Mouse (Mus musculus) urinary bladder, adult 2 months (tissue): ENCODE results near the gene Crcp. TPM values are rescaled to one million over a fixed set of nuclear protein-coding genes. Genes with fewer than 3 reads are reported as not detected.
A peak's percentile ranks its signal among the peaks of the same experiment; 100 is the strongest.

Source experiments
- DNase-seq: peaks from one replicate; pipeline ENCODE4 v3.0.0; 2022; ENCODE audit warnings: low spot score
- polyA plus RNA-seq: library from polyadenylated mRNA; depleted of rRNA; stranded (reverse); fragments of >200 nt; gene quantifications from 2 replicates; pipeline ENCODE4 v1.2.3, GENCODE M21; 2012

The Crcp gene
- polyA plus RNA-seq, 1 experiment = 26.6 TPM

DNA sequence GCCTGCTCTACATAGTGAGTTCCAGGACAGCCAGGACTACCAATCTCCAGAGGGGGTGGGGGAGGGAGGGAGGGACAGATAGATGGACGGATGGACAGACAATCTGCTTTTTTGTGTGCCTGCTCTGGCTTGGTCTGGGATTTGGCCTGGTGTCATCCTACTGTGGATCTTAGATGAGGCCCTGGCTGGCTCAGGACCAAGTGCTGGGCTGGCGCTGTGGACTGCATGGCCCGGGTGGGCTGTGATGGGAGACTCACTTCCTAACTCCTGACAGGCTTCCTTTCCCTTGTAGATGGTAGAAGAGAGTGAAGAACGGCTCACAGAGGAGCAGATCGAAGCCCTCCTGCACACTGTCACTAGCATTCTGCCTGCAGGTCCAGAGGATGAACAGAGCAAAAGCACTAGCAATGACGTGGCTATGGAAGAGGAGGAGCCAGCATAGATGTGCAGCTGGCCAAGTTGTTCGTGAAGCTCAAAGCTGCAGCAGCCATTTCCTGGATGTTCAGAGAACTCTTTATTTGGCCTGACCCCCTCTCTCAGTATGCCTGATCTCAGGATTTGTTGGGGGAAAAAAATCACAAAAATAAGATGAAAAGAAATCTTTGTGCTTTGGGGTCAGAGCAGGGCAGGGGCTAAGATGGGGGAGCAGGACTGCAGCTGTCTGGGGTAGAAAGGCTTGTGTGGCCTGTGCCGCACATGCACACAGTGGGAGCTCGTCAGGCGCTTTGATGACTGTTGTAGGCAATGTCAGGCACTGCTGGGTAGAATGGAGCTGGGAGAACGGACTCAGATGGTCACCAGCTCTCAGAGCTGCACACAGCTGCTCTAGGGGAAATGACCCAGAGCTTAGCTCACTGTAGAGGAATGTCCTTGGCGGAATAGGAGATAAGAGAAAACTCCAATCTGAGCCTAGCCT is 30.6 kb downstream of the Crcp start:
- no peak for DNase-seq

DNA sequence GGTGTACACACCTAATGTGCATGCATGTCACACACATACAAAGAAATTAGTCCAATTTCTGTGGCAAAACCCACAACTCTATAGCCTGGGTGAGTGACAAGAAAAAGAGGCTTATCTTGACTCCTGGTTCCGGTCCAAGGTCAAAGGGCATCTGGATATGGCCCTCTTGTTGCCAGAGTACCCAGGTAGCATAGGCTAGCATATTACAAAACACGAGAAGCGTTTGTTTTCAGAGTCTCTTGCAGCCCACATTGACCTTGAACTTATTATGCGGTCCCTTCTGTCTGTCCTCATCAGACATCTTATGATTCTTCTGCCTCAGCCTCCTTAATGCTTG is 31.2 kb downstream of the Crcp start:
- no peak for DNase-seq

DNA sequence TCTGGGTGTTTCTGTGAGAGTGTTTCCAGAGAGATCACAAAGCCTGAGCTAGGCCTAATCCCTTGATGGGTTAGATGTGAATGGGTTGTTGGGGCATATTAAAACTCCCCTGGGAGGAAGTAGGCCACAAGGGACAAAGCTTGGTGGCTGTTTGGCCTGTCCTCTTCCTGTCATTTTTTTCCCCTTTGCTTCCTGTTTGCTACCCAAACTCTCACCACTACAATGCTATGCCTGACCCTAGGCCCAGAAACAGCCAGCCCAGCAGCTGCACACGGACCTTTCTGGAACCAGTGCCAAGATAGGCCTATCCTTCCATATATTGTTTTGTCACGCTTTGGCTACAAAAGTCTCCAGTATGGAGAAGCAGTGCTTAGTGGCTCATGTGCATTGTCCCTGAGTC is 33.0 kb downstream of the Crcp start:
- no peak for DNase-seq

DNA sequence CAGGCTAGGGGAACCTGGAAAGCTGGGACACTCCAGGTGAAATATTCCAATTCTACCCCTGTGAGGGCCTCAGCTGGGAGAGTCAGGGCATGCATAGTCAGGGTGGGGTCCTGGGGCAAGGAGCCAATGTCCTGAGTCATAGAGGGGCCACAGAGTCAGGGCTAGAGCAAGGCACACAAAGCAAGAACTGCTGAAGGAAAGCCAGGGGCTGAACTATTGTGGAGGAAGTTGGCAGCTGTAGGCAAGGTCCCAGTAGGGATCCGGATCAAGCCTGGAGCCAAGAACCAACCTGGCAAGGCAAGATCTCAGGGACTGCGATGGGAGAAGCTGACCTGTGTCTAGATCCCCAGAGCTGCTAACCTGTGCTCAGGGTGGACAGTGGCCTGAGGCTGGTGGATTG is 34.7 kb downstream of the Crcp start:
- DNase-seq = no peak

DNA sequence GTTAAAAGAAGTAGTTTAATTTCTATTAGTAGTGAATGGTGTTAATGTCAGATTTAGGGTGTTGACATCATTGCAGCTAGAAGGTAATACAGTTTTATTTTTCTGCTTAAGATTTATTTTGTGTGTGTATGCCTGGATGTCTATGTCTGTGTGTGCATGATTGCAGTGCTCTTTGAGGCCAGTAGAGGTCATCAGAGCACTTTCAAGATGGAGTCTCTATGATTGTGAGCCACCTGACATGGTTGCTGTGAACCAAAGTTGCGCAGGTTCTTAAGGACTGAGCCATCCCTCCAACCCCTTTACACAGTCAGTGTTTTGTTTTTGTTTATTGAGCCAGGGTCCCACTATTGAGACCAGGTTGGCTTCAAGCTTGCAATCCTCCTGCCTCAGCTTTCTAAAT is 36.5 kb downstream of the Crcp start:
- no peak for DNase-seq

DNA sequence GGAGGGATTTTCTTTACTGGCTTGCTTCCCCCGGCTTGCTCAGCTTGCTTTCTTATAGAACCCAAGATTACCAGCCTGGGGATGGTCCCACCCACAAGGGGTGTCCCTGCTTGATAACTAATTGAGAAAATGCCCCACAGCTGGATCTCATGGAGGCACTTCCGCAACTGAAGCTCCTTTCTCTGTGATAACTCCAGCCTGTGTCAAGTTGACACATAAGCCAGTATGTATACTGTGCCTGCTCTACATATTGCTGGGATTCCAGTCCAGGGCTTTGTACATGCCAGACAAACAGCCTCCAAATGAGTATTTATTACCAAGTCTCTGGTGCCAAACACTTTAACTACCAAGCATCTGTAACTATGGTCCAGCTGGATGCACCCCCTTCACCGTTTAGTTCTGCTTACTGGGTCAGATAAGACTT is 38.8 kb downstream of the Crcp start:
- no peak for DNase-seq

DNA sequence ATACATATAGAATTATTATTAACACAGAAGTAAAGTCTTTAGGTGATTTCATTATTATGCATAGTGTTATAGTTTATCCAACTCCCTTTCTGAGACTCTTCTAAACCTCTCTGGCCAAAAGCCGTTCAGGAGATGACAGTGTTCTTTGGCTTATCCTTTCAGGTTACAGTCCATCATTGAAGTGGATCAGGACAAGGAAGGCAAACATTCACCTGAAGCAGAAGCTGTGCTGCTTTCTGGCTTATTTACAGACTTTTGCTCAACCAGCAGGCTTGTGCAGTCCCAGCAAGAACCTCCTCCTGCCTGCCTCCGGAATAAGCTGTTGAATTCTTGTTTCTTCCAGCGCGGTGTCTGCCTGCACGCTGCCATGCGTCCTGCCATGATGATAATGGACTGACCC is 43.9 kb downstream of the Crcp start, which contains the start of gene Tpst1:
Gene Tpst1, plus strand, starts transcription at position 301 of the 400 bp plus-strand sequence.
- DNase-seq = no peak

DNA sequence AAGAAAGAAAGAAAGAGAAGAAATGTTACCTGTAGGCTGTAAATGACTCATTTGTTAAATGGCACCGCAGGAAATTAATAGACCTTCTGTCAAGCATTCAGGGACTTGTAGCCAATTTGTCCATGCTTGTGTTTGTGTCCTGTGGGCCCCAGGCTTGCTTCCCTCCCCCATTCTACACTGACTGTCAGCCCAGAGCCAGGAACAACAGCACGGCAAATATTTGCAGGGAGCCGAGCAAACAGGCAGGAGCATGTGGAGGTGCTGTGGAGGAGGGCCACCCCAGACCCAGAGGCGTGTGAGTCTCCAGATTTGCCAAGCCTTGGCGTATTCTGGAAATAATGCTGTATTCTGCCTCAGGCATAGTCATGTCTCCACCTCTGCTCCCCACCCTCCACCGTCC is 45.4 kb downstream of the Crcp start:
- no peak for DNase-seq

DNA sequence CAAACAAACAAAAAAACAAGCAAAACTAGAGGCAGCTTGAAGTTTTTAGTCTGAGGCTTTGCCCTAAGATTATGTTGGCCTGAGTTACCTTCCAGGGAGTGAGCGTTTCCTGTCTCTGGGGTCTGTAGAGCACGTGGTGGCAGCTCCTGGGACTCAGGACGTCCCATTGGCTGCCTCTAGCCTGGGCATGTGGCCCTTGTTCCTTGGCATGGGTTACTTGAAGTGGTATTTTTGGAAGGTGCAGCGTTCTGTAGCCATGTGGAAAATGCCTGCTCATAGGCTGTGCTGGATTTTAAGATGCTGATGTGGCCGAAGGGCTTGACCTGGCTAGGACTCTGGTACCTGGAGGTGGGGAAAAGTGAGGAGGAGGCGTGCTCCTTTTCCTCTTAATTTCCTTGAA is 47.3 kb downstream of the Crcp start:
- no peak for DNase-seq

DNA sequence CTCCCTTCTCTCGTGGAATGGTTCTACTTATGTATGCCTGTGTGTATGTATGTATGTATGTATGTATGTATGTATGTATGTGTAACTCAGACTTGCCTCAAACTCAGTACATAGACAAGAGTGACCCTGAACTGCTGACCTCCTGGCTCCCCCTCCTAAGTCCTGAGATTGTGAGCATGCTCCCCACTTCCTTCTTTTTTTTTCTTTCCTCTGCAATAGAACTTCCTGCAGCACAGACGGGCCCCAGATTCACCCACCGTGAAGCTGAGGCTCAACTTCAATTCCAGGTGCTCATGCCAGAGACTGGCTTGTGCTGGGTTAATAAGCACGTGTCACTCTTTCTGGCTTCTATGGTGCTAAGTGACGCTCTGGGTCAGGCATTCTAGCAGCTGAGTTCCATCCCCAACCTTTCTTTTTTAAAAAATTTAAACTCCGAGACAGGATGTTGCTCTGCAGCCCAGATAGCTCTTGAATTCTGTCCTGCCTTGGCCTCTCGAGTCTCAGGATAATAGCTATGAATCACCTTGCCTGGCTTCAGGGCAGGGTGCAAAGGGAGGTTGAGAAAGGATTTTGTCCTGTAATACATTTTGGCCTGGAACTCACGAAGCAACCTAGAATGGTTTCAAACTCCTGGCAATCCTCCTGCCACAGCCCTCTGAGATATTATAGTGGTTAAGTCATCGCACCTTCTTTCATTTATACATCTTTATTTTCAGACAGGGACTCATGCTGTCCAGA is 49.2 kb downstream of the Crcp start:
- DNase-seq = no peak

DNA sequence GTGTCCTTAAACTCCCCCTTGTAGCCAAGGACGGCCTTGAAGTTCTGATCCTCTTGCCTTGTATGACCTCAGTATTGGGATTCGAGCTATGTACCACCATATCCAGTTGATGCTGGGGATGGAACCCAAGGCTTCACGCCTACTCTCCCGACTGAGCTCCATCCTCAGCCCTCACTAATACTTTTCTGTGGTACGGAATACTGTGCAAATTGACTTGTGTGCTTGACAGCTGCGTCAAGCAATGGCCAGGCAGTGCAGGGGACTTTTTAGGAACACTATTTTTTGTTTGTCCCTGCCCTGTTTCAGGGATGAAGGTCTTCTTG is 49.7 kb downstream of the Crcp start:
- DNase-seq = no peak

DNA sequence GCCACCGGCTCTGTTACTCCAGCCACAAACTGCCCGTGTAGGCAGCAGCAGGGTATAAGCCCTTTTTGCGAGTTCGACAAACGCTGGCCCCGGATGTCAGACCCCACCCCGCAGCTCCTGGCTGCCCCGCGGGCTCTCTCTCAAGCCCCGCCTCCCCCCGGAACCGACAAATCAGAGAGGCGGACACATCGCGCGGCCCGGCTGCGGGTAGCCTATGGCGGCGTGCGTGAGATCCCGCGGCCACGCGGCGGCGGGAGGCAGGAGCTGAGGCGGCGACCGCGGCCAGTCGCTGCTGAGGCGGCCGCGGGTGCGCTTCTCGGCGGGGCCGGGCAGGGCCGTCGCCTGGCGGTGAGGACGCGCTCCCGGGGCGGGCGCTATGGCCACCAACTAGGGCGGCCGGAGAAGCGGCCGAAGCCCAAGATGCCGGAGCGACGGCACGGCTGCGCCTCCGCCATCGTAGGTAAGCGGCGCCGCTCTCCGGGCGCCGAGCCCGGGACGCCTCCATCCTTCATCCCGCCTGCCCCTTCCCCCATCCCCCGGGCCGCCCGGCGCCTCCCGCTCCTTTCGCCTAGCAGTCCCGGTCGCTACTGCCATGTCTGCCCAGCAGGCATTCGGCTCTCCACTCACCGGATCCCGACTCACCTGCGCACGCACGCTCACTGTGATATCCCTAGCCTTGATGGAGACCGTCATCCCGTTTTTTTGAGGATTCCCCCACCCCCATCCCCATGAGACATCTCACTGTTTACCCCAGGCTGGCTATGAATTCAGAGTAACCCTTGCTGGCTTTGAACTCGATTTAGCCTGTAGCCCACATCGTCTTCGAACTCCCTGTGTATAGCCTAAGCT is 50.3 kb downstream of the Crcp start:
- peak; percentile 97 for DNase-seq

DNA sequence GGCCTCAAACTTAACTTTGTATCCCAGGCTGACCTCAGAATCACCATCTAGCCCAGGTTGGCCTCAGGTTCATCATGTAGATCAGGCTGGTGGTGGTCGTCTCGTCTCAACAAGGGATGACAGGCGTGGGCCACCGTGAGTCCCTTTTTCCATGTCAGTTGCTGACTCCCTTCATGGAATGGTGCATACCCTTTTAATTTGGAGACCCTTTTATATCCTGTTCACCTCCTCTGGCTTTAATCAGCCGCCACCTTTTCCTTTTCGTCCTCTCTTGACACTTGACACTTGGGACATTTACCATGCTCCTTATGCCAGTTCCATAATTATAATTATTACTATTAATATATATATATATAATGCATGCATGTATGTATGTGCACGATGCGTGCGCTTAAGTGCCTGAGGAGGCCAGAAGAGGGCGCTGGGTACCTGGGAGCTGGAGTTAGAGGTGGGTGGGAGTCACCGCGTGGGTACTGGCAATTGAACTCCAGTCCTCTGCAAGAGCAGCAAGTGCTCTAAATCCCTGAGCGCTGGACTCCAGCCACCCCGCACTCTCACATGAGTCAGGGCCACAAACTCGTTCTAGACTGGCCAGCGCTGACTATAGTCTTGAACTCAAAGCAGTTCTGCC is 51.1 kb downstream of the Crcp start:
- no peak for DNase-seq

DNA sequence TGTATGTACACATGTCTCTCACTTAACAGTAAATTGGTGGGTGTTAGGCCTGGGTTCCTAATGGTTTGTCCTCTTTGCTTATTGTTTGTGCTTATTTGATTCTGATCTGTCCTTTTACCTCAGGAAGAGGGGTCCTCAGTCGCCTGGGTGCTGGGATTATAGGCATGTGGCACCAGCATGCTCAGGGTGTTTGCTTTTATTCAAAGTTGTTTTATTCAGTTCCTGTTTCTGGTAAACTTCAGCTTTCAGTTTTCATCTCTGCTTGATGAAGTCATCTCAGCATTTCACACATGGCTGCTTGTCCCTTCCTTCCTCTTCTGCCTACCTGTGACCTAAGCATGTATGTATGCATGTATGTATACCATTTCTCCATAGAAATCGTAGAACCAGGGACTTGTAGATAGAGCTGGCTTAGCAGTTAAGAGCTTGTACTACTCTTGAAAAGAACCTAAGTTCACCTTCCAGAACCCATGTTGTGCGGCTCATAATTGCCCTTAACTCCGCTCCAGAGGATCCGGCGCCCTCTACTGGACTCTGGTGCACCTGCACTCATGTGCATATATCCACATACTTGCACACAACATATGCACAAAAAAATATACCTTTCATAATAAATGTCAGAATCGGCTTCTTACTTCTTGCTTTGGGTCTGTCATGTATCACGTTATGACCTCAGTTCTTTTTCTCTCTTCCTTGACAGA is 52.2 kb downstream of the Crcp start:
- no peak for DNase-seq

DNA sequence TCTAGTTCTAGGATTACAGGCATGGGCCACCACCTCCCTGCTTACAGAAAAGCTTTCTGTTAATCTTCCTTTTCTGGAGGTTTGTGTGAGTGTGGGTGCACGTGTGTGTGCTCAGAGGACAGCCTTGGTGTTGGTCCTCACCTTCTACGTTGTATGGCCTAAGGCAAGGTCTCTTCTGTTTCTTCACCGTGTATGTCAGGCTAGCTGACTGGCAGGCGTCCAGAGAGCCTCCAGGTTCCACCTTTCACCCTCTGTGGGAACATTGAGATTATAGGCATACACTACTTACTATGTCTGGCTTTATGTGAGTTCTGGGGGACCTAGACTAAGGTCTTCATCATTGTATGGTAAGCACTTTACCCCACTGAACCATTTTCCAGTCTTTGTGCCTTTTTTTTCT is 53.3 kb downstream of the Crcp start:
- DNase-seq = no peak

DNA sequence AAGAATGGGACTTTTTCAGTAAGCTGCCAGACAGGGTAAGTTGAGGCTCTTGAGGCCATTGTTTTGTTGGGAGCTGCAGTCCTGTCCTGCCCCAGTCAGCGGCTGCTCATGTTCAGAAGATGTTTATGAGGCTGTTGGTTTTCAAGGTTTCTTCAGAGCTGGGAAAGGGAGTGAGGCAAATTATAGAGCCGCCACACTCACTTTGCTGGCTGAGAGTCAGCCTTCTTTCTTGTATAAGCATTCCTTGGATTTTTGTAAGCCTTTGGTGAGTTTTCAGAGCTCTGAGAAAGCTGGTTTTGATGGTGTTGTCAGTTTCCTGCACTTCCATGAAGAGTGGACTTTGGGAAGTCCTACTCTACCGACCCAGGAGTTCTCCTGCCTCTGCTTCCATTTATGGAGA is 55.2 kb downstream of the Crcp start:
- DNase-seq = no peak

DNA sequence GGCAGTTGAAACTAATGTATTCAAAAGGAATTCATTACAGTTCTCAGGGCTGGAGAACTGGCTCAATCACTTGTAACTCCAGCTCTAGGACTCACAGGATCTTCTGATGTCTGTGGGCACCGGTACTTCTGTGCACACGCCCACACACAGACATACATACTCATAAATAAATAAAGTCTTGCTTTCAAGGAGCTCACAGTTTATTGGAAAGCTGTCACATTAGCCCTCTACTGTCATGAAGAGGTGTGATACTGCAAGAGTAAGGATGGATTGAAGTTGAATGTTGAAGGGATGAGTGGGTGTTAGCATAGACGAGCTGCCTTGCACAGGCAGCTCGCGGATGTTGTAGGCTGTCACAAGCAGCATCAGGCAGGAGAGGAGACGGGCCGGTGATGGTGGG is 58.9 kb downstream of the Crcp start:
- no peak for DNase-seq

DNA sequence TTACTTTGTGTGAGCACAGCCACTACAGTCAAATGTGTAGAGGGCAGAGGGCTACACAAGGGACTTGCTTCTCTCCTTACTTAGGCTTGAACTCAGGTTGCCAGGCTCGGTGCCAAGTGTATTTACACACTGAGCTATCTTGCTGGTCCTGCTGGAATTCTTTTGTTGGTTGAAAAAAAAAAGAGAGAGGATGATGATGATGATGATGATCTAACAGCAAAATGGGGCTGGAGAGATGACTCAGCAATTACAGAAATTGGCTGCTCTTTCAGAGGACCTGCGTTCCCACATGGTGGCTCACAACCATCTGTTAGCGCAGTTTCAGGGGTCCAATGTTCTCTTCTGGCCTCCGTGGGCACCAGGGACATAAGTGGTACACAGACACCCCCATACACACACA is 59.5 kb downstream of the Crcp start:
- no peak for DNase-seq

DNA sequence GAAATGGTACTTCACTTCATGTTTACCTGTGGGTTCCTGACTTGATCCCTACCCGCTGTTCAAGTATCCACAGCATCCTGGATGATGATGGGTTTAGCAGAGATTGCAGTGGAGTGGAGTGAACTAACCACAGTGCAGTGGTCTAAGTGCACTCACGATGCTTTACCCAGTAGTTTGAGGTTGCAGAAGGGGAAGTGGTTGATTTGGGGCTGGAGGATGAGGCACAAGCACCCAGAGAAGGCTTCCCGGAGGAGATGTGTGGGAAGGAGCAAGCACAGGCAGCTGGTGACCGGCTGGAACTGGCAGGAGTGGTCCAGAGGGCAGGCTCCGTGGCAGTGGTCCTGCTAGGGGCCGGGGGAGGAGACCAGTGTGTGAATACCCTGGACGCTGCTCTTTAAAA is 60.1 kb downstream of the Crcp start:
- no peak for DNase-seq

DNA sequence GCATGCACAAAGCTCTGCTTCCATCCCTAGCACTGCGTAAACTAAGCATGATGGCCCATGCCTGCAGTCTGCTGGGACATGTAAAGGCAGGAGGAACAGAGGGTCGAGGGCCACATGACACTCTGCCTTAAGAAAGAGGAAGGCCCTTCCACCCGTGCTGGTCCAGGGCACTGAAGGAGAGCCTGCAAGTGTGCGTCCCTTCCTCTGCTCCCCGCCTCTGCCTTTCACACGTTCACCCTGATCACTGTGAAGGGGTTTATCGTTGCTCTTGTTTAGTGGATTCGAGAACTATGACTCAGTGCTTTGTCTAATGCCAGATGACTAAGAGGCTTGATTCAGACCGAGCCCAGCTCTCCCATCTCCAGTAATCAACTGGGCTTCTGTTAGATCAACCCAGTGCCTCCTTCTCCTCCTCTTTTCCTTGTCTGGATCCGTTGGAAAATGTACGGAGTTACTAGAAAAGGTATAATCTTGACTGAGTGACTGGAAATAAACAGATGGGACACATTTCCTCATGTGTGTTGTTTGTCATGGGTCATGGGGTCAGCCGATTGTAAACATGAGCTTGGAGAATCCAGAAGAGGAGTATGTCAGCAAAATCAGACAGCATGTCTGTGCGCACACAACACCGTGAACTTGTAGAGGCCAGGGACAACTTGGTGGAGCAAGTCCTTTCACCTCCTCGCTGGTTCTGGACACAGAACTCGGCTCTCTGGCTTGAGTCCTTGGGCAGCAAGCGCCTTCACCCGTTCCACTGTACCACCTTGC is 60.7 kb downstream of the Crcp start:
- no peak for DNase-seq

DNA sequence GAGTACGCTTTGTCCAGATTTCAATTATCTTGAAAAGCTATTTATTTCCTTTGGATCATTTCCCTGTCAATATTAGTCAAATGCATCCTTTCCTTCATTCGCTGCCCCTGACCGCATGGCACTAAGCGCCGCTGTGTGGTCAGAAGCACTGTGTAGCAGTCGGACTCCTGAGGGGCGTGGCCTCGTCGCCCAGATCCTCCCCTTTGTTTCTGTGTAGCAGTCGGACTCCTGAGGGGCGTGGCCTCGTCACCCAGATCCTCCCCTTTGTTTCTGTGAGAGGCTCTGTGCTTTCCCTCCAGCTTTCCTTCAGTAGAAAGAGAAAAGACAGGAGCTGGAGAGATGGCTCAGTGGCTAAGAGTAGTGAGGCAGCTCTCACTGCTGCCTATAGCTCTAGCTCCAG is 67.7 kb downstream of the Crcp start:
- DNase-seq = no peak
